Mouse (Mus musculus): ENCODE results near the gene Bola1. TPM values are rescaled to one million over a fixed set of nuclear protein-coding genes. Genes with fewer than 3 reads are reported as not detected.

Gene Bola1
- polyA plus RNA-seq, 1 experiment from 2014 or later, result 60.7 TPM

DNA sequence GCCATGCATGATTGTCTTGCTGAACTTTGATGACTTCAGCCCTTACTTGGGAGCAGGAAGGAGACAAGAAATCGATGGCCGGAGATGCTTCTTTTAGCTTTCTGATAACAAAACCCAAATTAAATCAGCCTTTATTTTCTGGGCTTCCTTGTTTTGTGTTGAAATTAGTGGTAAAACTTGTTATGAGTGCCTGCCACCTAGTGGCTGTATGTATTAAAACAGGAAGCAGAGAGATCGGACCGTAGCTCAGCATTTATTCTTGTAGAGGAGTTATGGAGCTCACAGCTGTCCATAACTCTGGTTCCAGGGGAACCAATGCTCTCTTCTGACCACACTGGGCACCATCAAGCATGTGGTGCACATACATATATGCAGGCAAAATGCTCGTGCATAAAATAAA lies 71.6 kb downstream of the Bola1 start:
- Histone ChIP-seq H3K36me3 (peaks cover 17% of the 10 kb centered on the region), H3K4me1 (replicated peaks) (no peaks in the 10 kb centered on the region), H3K27ac (no peak overlapping the region), H3K4me2 (replicated peaks) (no peak overlapping the region), H3K9ac (no peak overlapping the region), H3K9me3 (no peaks in the 10 kb centered on the region), H3K27me3 (replicated peaks) (no peaks in the 10 kb centered on the region), H3K4me3 (replicated peaks) (no peak overlapping the region)
- 18% methylated on average over 5 of the region's 5 CpGs for WGBS
- no peak for ATAC-seq

Other genes starting within 250 kb of the Bola1 start
- 28.0 and 30.1 TPM in 2 replicates for gene Plekho1, start 223.7 kb downstream of the Bola1 start, polyA plus RNA-seq (2015; fragmentation: Nextera tagmentation; extraction: Ambion mirVana)
- 28.4 and 32.4 TPM in 2 replicates for gene Vps45, start 161.2 kb downstream of the Bola1 start, polyA plus RNA-seq (2015; fragmentation: Nextera tagmentation; extraction: Ambion mirVana)
- gene Otud7b, start 115.2 kb downstream of the Bola1 start, polyA plus RNA-seq (2015; fragmentation: Nextera tagmentation; extraction: Ambion mirVana), result 18.7 and 19.8 TPM in 2 replicates
- gene Mtmr11, start 57.7 kb downstream of the Bola1 start, polyA plus RNA-seq (2015; fragmentation: Nextera tagmentation; extraction: Ambion mirVana), result 20.0 and 20.2 TPM in 2 replicates
- gene Sf3b4, start 47.4 kb downstream of the Bola1 start, polyA plus RNA-seq (2015; fragmentation: Nextera tagmentation; extraction: Ambion mirVana), result 152 and 153 TPM in 2 replicates
- gene Sv2a, start 38.6 kb downstream of the Bola1 start, polyA plus RNA-seq (2015; fragmentation: Nextera tagmentation; extraction: Ambion mirVana), result 6.0 and 7.4 TPM in 2 replicates
- 1.1 and 1.6 TPM in 2 replicates for gene Hist2h2ab, start 156 bp upstream of the Bola1 start, polyA plus RNA-seq (2015; fragmentation: Nextera tagmentation; extraction: Ambion mirVana)
- 7.6 and 11.1 TPM in 2 replicates for gene Hist2h2ac, start 1.2 kb upstream of the Bola1 start, polyA plus RNA-seq (2015; fragmentation: Nextera tagmentation; extraction: Ambion mirVana)
- gene Hist2h2be, start 1.4 kb upstream of the Bola1 start, polyA plus RNA-seq (2015; fragmentation: Nextera tagmentation; extraction: Ambion mirVana), result 5.7 and 7.1 TPM in 2 replicates
- gene Hist2h3c2, start 19.4 kb upstream of the Bola1 start, polyA plus RNA-seq (2015; fragmentation: Nextera tagmentation; extraction: Ambion mirVana), result 5.8 and 6.5 TPM in 2 replicates
- 39.6 and 41.9 TPM in 2 replicates for gene Hist2h2aa2, start 20.6 kb upstream of the Bola1 start, polyA plus RNA-seq (2015; fragmentation: Nextera tagmentation; extraction: Ambion mirVana)
- gene Hist2h2aa1, start 25.8 kb upstream of the Bola1 start, polyA plus RNA-seq (2015; fragmentation: Nextera tagmentation; extraction: Ambion mirVana), result 17.7 and 20.5 TPM in 2 replicates
- gene Hist2h3c1, start 27.0 kb upstream of the Bola1 start, polyA plus RNA-seq (2015; fragmentation: Nextera tagmentation; extraction: Ambion mirVana), result 1.0 and 1.3 TPM in 2 replicates
- gene Hist2h4, start 43.6 kb upstream of the Bola1 start, polyA plus RNA-seq (2015; fragmentation: Nextera tagmentation; extraction: Ambion mirVana), result 10.7 and 10.9 TPM in 2 replicates
- gene Hist2h3b, start 48.9 kb upstream of the Bola1 start, polyA plus RNA-seq (2015; fragmentation: Nextera tagmentation; extraction: Ambion mirVana), result 49.9 and 61.1 TPM in 2 replicates
- 6.5 and 9.2 TPM in 2 replicates for gene Hist2h2bb, start 50.0 kb upstream of the Bola1 start, polyA plus RNA-seq (2015; fragmentation: Nextera tagmentation; extraction: Ambion mirVana)
- gene Fcgr1, start 74.3 kb upstream of the Bola1 start, polyA plus RNA-seq (2015; fragmentation: Nextera tagmentation; extraction: Ambion mirVana), result 2.3 and 3.0 TPM in 2 replicates
- 0.14 and 0.20 TPM in 2 replicates for gene BC107364, start 232.6 kb upstream of the Bola1 start, polyA plus RNA-seq (2015; fragmentation: Nextera tagmentation; extraction: Ambion mirVana)